Mouse (Mus musculus) liver, adult 2 months (tissue): ENCODE results near the gene Tox4.

Experiments used
- CTCF ChIP-seq: fragments of 200-500 bp; IDR thresholded peaks from 2 replicates; pipeline ENCODE4 v1.5.1; 2011; ENCODE audit warnings: low read depth, low read length, control low read depth
- POLR2A ChIP-seq: fragments of 200-500 bp; IDR thresholded peaks from 2 replicates; pipeline ENCODE4 v1.6.1; 2011; ENCODE audit warnings: low read length, control low read depth; ENCODE audit not compliant: insufficient read depth; ENCODE audit errors: extremely low read depth

DNA sequence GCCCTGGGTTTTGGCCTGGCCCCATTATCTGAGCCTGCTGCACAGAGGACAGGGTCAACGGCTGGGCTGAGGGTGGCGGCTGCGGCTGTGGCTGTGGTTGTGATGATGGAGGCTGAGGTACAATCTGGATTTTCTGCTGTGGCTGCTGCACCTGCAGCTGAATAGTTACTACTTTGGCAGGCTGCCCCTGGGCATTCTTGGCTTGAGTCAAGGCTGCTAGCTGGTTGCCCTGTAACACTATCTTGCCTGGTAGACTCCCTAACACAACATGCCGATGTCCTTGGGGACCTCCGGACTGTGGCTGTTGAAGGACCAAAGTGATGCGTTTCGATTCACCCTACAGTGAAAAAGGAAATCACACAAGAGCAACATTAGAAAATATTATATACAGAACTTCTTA, 43.8 kb upstream of the Tox4 start:
- TF ChIP-seq CTCF: no peak
- no peak for TF ChIP-seq POLR2A
